Mouse (Mus musculus) CH12.LX (cell line): ENCODE measurements around the gene E130309D02Rik. TPM values are rescaled to one million over a fixed set of nuclear protein-coding genes. Genes with fewer than 3 reads are reported as not detected.

ENCODE experiments used
- DNase-seq: peaks from one replicate; pipeline ENCODE4 v3.0.0-alpha.2; 2013; ENCODE audit errors: extremely low read depth
- H3K27ac ChIP-seq: 2 replicates; pipeline ENCODE4 v1.5.1; 2012; ENCODE audit warnings: low read depth, mild to moderate bottlenecking, control low read depth, moderate library complexity; ENCODE audit not compliant: insufficient read depth
- H3K27me3 ChIP-seq: replicated peaks from 2 replicates; pipeline ENCODE3; 2012; ENCODE audit warnings: inconsistent platforms
- H3K36me3 ChIP-seq, 2 experiments: replicated peaks in 1 of 2; 2 replicates each; pipeline versions ENCODE3 to v1.6.1; 2012; ENCODE audit warnings: inconsistent platforms in 1 of 2, low read length in 1 of 2, mild to moderate bottlenecking in 1 of 2, mixed read lengths in 1 of 2, moderate library complexity in 1 of 2; ENCODE audit not compliant: control insufficient read depth in 1 of 2, insufficient read depth in 1 of 2
- H3K4me1 ChIP-seq, 2 experiments: 2 replicates each; pipeline ENCODE4 v1.6.1; 2012; ENCODE audit warnings: inconsistent platforms in 1 of 2, moderate library complexity in 1 of 2; ENCODE audit not compliant: insufficient read depth in 2 of 2, control insufficient read depth in 1 of 2
- H3K4me2 ChIP-seq: 2 replicates; pipeline ENCODE4 v1.6.1; 2012; ENCODE audit warnings: low read depth, mild to moderate bottlenecking, control low read depth; ENCODE audit not compliant: poor library complexity, insufficient read depth, severe bottlenecking
- H3K4me3 ChIP-seq, 3 experiments: fragments of 150-350 bp in 1 of 3; sonication (generic) in 1 of 3; replicated peaks in 1 of 3; 2 replicates each; pipeline versions ENCODE3 to v1.5.1; 2011 to 2012; ENCODE audit warnings: low read depth in 2 of 3, low read length in 2 of 3, mild to moderate bottlenecking in 2 of 3, moderate library complexity in 2 of 3, control low read depth in 1 of 3, improper control_type of control experiment in 1 of 3, inconsistent platforms in 1 of 3, mixed read lengths in 1 of 3; ENCODE audit not compliant: poor library complexity in 1 of 3
- H3K79me2 ChIP-seq: replicated peaks from 2 replicates; pipeline ENCODE4 v1.6.1; 2012; ENCODE audit warnings: mild to moderate bottlenecking, moderate library complexity; ENCODE audit not compliant: control insufficient read depth, poor library complexity, insufficient read depth, severe bottlenecking; ENCODE audit errors: extremely low read depth
- H3K9ac ChIP-seq: 2 replicates; pipeline ENCODE4 v1.6.1; 2012; ENCODE audit warnings: low read depth, mild to moderate bottlenecking, control low read depth, moderate library complexity; ENCODE audit not compliant: insufficient read depth
- H3K9me3 ChIP-seq: replicated peaks from 2 replicates; pipeline ENCODE3; 2012; ENCODE audit warnings: low read length, inconsistent platforms, mixed read lengths
- BHLHE40 ChIP-seq: IDR thresholded peaks from 2 replicates; pipeline ENCODE4 v1.6.1; 2011; ENCODE audit warnings: mild to moderate bottlenecking, low read depth, low read length, improper control_type of control experiment
- CHD1 ChIP-seq: IDR thresholded peaks from 2 replicates; pipeline ENCODE4 v1.6.1; 2012; ENCODE audit warnings: low read depth, low read length, improper control_type of control experiment, inconsistent platforms
- CTCF ChIP-seq, 2 experiments: IDR thresholded peaks in 1 of 2; conservative IDR thresholded peaks in 1 of 2; 2 replicates each; pipeline ENCODE4 v1.5.1; 2011 to 2012; ENCODE audit warnings: low read depth in 2 of 2, low read length in 2 of 2, improper control_type of control experiment in 1 of 2, inconsistent platforms in 1 of 2, mild to moderate bottlenecking in 1 of 2, moderate library complexity in 1 of 2
- E2F4 ChIP-seq: IDR thresholded peaks from 2 replicates; pipeline ENCODE4 v1.6.1; 2011; ENCODE audit warnings: low read depth, low read length, improper control_type of control experiment; ENCODE audit not compliant: insufficient replicate concordance
- EP300 ChIP-seq: IDR thresholded peaks from 2 replicates; pipeline ENCODE4 v1.6.1; 2011; ENCODE audit warnings: low read length, improper control_type of control experiment
- ETS1 ChIP-seq: conservative IDR thresholded peaks from 2 replicates; pipeline ENCODE4 v1.6.1; 2012; ENCODE audit warnings: low read depth, mild to moderate bottlenecking, inconsistent platforms, low read length, improper control_type of control experiment, moderate library complexity
- GABPA ChIP-seq: IDR thresholded peaks from 2 replicates; pipeline ENCODE4 v1.6.1; 2012; ENCODE audit warnings: low read depth, low read length, improper control_type of control experiment, inconsistent platforms; ENCODE audit not compliant: insufficient replicate concordance
- HCFC1 ChIP-seq: IDR thresholded peaks from 2 replicates; pipeline ENCODE4 v1.6.1; 2012; ENCODE audit warnings: low read depth, mild to moderate bottlenecking, inconsistent platforms, low read length, improper control_type of control experiment
- IRF4 ChIP-seq: IDR thresholded peaks from 2 replicates; pipeline ENCODE4 v1.6.1; 2014; ENCODE audit warnings: low read depth, mild to moderate bottlenecking, inconsistent platforms, low read length, improper control_type of control experiment
- JUN ChIP-seq: IDR thresholded peaks from 2 replicates; pipeline ENCODE4 v1.6.1; 2011; ENCODE audit warnings: low read depth, mild to moderate bottlenecking, low read length, improper control_type of control experiment, moderate library complexity; ENCODE audit not compliant: insufficient read depth
- JUND ChIP-seq: conservative IDR thresholded peaks from 2 replicates; pipeline ENCODE4 v1.6.1; 2011; ENCODE audit warnings: low read depth, low read length, improper control_type of control experiment
- MAFK ChIP-seq: IDR thresholded peaks from 2 replicates; pipeline ENCODE4 v1.6.1; 2011; ENCODE audit warnings: low read length, improper control_type of control experiment; ENCODE audit not compliant: insufficient replicate concordance
- MAX ChIP-seq: IDR thresholded peaks from 2 replicates; pipeline ENCODE4 v1.6.1; 2011; ENCODE audit warnings: low read length, improper control_type of control experiment
- NELFE ChIP-seq: IDR thresholded peaks from 2 replicates; pipeline ENCODE4 v1.6.1; 2011; ENCODE audit warnings: low read depth, low read length, improper control_type of control experiment
- NRF1 ChIP-seq: IDR thresholded peaks from 2 replicates; pipeline ENCODE4 v1.6.1; 2014; ENCODE audit warnings: low read depth, mild to moderate bottlenecking, inconsistent platforms, low read length, improper control_type of control experiment, moderate library complexity
- POLR2A ChIP-seq: IDR thresholded peaks from 2 replicates; pipeline ENCODE4 v1.6.1; 2011; ENCODE audit warnings: low read depth, mild to moderate bottlenecking, improper control_type of control experiment, low read length
- POLR2AphosphoS2 ChIP-seq: IDR thresholded peaks from 2 replicates; pipeline ENCODE4 v1.6.1; 2011; ENCODE audit warnings: low read depth, low read length, improper control_type of control experiment
- RAD21 ChIP-seq: IDR thresholded peaks from 2 replicates; pipeline ENCODE4 v1.6.1; 2011; ENCODE audit warnings: low read depth, mild to moderate bottlenecking, low read length, improper control_type of control experiment, moderate library complexity
- RCOR1 ChIP-seq: conservative IDR thresholded peaks from 2 replicates; pipeline ENCODE4 v1.6.1; 2012; ENCODE audit warnings: low read depth, mild to moderate bottlenecking, inconsistent platforms, low read length, improper control_type of control experiment
- SIN3A ChIP-seq: IDR thresholded peaks from 2 replicates; pipeline ENCODE4 v1.6.1; 2012; ENCODE audit warnings: low read length, improper control_type of control experiment, inconsistent platforms
- SMC3 ChIP-seq: IDR thresholded peaks from 2 replicates; pipeline ENCODE4 v1.6.1; 2011; ENCODE audit warnings: low read depth, low read length, improper control_type of control experiment
- TCF12 ChIP-seq: IDR thresholded peaks from 2 replicates; pipeline ENCODE4 v1.6.1; 2014; ENCODE audit warnings: low read depth, mild to moderate bottlenecking, inconsistent platforms, low read length, improper control_type of control experiment
- UBTF ChIP-seq: IDR thresholded peaks from 2 replicates; pipeline ENCODE4 v1.6.1; 2012; ENCODE audit warnings: low read depth, mild to moderate bottlenecking, inconsistent platforms, low read length, improper control_type of control experiment, moderate library complexity
- USF1 ChIP-seq: IDR thresholded peaks from 2 replicates; pipeline ENCODE4 v1.6.1; 2014; ENCODE audit warnings: low read depth, mild to moderate bottlenecking, inconsistent platforms, low read length, improper control_type of control experiment
- ZC3H11A ChIP-seq: IDR thresholded peaks from 2 replicates; pipeline ENCODE4 v1.6.1; 2012; ENCODE audit warnings: low read depth, mild to moderate bottlenecking, inconsistent platforms, low read length, improper control_type of control experiment
- ZMIZ1 ChIP-seq: IDR thresholded peaks from 2 replicates; pipeline ENCODE4 v1.6.1; 2012; ENCODE audit warnings: low read depth, mild to moderate bottlenecking, inconsistent platforms, low read length, improper control_type of control experiment
- ZNF384 ChIP-seq: IDR thresholded peaks from 2 replicates; pipeline ENCODE4 v1.6.1; 2012; ENCODE audit warnings: low read depth, low read length, improper control_type of control experiment, inconsistent platforms
- dilution Hi-C: fragments of 300-500 bp; cut with MboI; formaldehyde crosslinking; loops from 2 replicates; pipeline ENCODE4 v1.14.3; 2020; ENCODE audit warnings: low sequenced_read_pairs; ENCODE audit not compliant: extremely low pct_unique_long_range_greater_than_20kb, extremely low pct_ligation_motif_present
- in situ Hi-C: fragments of 300-500 bp; cut with MboI; formaldehyde crosslinking; loops from 3 replicates; pipeline ENCODE4 v1.14.3; 2019; ENCODE audit warnings: low sequenced_read_pairs, low pct_ligation_motif_present, low pct_unique_long_range_greater_than_20kb, mixed read lengths
- polyA plus RNA-seq: library from polyadenylated mRNA; unstranded; fragments of >175 nt; gene quantifications from 2 replicates; pipeline ENCODE4 v1.2.1, GENCODE M21; 2012; ENCODE audit warnings: low read depth; ENCODE audit not compliant: insufficient read length
- total RNA-seq, 2 experiments: library from RNA; depleted of rRNA; stranded (reverse); fragments of 300-350 nt in 1 of 2; fragments of >200 nt in 1 of 2; gene quantifications; 2 replicates each; pipeline ENCODE4 v1.2.3; 2012 to 2014

The E130309D02Rik gene
- total and polyA plus RNA-seq, 3 experiments, result 23.7 to 63.7 (median 32.7) TPM

- peaks cover 5% of the 10 kb centered on the region for H3K79me2 ChIP-seq
- TF ChIP-seq RAD21 (peak; percentile 12), MAFK (no peak), EP300 (no peak), POLR2A (no peak), MAX (no peak), BHLHE40 (no peak), CTCF (conservative IDR thresholded peaks at IDR 0.05 in 1 of 2, IDR thresholded peaks at IDR 0.05 in 1 of 2; ENCODE audit: low read depth in 2 of 2, low read length in 2 of 2) (peak in 1 of 2 experiments; percentile 45; a peak in 2 of 4 replicates), JUND (no peak), ZNF384 (no peak), SMC3 (0 out of 2 replicates have a peak, but pooled peaks have one; percentile 15), POLR2AphosphoS2 (no peak)
- H3K27me3 ChIP-seq, result no peaks in the 10 kb centered on the region
- in situ Hi-C loops, result no loop called here
- dilution Hi-C loops, result no loop called here
- H3K9me3 ChIP-seq, result peaks cover 6% of the 10 kb centered on the region
- no peak overlapping the region for H3K4me2 ChIP-seq
- DNase-seq, result no peak
- H3K4me1 ChIP-seq, result peaks cover 0 to 7% of the 10 kb centered on the region in 2 experiments; a peak in 3 of 4 replicates
- no peak overlapping the region for H3K27ac ChIP-seq
- peaks cover 61 to 91% of the 10 kb centered on the region in 2 experiments for H3K36me3 ChIP-seq
- H3K4me3 ChIP-seq, result no peak overlapping the region
- no peak overlapping the region for H3K9ac ChIP-seq
Observed at GRCm38 (mm10) chr5:143301296-143301695, 13.9 kb downstream of the E130309D02Rik start.

GRCm38 (mm10) chr5:143299686-143300085 lies 15.5 kb downstream of the E130309D02Rik start:
- DNase-seq, result peak; percentile 39
- Histone ChIP-seq H3K9me3 (peaks cover 4% of the 10 kb centered on the region), H3K4me2 (no peak overlapping the region), H3K27ac (no peak overlapping the region), H3K9ac (no peak overlapping the region), H3K27me3 (no peaks in the 10 kb centered on the region), H3K36me3 (peaks cover 46 to 88% of the 10 kb centered on the region in 2 experiments), H3K79me2 (no peaks in the 10 kb centered on the region; the same call in none of the 2 replicates), H3K4me1 (peaks cover 0 to 5% of the 10 kb centered on the region in 2 experiments; a peak in 3 of 4 replicates), H3K4me3 (no peak overlapping the region)
- in situ Hi-C loops, result loop anchor here (25.0 kb wide), 1 partner anchor 362 kb away; no protein-coding TSS in a partner anchor
- dilution Hi-C loops, result no loop called here
- no peak for TF ChIP-seq ZC3H11A
- no peak for TF ChIP-seq NRF1
- no peak for TF ChIP-seq USF1
- TF ChIP-seq IRF4, result no peak
- TF ChIP-seq MAFK, result no peak
- no peak for TF ChIP-seq BHLHE40
- no peak for TF ChIP-seq GABPA
- no peak for TF ChIP-seq SIN3A
- TF ChIP-seq TCF12, result no peak
- TF ChIP-seq CTCF (conservative IDR thresholded peaks at IDR 0.05 in 1 of 2, IDR thresholded peaks at IDR 0.05 in 1 of 2; ENCODE audit: low read depth in 2 of 2, low read length in 2 of 2), result peak; percentile 66 to 73
- no peak for TF ChIP-seq ZMIZ1
- no peak for TF ChIP-seq HCFC1
- no peak for TF ChIP-seq JUN
- no peak for TF ChIP-seq RCOR1
- TF ChIP-seq CHD1, result no peak
- no peak for TF ChIP-seq E2F4
- TF ChIP-seq ZNF384, result no peak
- TF ChIP-seq RAD21, result peak; percentile 49
- TF ChIP-seq JUND, result no peak
- TF ChIP-seq UBTF, result no peak
- TF ChIP-seq ETS1, result no peak
- TF ChIP-seq EP300, result no peak
- no peak for TF ChIP-seq NELFE
- peak; percentile 44 for TF ChIP-seq SMC3
